Mouse (Mus musculus) liver, adult (tissue): ENCODE results near the gene Dop1b.

Experiments
- GATA4 ChIP-seq: IDR thresholded peaks from 2 replicates; pipeline ENCODE4 v1.6.1; 2014; ENCODE audit warnings: mild to moderate bottlenecking, low read length; ENCODE audit not compliant: insufficient replicate concordance

Dop1b gene

DNA sequence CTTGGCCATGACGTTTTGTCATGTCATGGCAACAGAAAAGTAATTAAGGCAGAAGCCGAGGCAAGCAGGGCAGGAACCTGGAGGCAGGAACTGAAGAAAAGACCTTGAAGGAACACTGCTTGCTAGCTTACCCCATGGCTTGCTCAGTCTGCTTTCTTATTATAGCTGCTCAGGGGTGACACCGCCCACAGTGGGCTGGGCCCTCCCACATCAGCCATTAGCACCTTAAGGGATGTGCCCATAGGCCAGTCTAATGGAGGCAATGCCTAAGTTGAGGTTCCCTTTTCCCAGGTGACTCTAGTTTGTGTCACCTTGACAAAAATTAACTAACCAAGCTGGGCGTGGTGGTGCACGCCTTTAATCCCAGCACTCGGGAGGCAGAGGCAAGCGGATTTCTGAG lies 4.6 kb upstream of the Dop1b start:
- no peak for TF ChIP-seq GATA4

DNA sequence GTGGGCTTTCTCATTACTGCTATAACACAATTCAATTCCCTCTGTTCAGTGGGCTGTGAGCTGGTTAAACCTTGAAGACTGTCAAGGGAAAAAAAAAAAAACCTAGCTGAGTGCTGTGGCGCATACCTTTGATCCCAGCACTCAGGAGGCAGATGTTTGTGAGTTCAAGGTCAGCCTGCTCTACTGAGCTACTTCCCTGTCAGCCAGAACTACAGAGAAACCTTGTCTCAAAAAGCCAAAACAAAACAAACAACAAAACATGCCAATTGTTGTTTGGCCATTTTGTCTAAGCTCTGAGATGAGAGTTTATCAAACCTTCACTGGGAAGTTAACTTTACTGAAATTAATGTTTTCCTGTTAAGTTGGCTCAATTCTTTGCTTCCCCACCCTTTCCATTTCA lies 2.5 kb upstream of the Dop1b start:
- no peak for TF ChIP-seq GATA4

DNA sequence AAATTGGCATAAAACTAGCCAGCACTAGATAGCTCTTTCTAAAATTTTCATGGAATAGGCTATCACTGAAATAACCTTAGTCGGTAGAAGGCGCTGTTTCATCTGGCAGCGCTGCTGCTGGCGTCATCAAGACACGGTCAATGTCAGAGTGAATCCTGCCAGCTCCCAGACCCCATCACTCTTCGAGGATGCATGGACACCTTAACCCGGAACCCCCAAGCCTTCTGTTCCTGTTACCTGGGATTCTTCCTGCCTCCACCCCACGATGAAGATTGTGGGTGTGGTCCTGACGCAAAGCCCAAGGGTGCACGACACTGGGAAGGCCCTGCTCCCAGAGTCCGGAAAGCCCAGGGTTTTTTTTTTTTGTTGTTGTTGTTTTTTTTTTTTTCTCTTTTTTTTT lies 780 bp upstream of the Dop1b start:
- TF ChIP-seq GATA4 = no peak; the same call in 1 of the 2 replicates

DNA sequence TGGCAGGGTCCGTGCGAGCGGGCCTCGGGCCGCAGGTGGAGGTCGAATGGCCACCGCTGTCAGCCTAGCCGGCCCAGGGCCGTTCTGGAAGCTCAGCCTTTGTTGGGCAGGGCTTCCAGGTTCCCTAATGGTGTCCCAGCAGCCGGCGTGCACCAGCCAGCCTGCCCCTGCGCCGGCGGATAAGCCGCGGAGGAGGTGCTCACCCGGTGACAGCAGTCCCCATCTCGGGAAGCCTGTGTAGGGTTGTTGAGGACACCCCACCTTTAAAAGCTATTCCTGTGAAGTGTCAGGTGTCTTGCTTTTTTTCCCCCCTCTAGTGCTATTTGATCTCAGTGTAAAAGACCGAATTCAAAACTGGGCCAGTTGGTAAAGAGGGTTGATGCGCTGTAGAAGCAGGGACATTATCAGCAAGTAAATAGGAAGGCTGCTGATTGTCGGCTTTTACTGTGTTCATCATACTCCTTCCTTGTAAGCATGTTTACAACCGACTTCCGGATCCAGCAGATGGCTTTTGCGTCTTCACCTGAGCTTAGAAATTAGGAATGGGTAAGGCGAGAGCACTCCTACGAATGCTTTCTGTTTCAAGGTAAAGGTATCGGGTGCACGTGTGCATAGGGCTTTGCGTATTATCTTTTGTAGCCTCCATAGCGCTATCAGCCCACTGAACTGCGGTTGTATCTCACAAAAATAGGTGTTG lies 633 bp downstream of the Dop1b start:
- 0 out of 2 replicates have a peak, but pooled peaks have one; percentile 1 for TF ChIP-seq GATA4

DNA sequence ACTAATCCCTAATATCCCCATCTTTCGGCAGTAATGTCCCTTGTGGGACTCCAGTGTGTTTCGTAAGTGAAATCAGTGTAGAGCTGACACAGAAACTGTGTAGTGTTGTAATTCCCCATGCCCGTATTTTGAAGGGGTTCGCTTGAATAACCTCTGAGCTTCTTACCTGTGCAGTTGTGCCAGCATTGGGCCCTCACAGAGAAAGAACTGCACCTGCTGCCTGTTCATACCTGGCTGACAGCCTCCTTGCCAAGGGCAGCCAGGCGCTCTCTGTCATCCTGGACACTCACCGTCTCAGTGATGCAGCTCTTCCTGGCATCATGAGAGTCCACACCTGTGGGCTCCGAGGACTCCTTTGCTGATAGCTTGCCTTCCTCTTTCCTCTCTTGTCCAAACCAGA lies 1.3 kb downstream of the Dop1b start:
- no peak for TF ChIP-seq GATA4

DNA sequence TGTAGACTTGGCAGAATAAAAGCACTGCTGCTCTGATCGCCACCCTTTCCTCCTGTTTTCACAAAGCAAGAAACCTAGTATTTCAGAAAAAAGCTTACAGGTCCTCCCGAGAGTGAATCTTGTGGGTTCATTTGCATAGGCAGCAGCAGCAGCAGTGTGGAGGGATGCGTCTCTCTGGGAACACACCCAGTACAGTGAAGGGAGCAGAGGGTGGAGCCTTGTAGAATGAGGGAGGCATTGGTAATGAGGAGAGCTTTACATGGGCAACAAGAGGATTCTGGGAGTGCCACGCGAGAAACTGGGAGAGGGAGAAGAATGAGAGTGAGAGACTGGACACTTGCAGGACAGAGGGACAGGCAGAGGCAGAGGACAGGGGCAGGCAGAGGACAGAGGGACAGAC lies 2.7 kb downstream of the Dop1b start:
- TF ChIP-seq GATA4 = no peak

DNA sequence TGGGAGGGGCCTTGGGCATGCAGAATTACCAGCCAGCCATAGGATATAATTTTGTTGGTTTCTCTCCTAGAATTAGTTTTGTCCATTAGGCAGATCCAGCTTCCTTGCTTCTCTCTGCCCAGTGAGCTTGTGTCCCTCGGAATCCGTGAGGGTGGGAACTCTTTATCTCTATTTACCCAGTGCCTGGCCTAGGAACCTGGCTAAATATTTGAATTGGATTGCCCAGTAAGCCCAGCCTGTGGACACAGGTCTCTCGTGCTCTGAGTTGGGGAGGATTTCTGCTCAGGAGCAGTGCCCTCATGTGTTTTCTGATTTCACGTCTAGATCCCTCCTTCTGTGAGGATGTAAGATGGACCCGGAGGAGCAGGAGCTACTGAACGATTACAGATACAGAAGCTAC lies 4.1 kb downstream of the Dop1b start:
- no peak; the same call in 1 of the 2 replicates for TF ChIP-seq GATA4

- TF ChIP-seq GATA4 = peak; percentile 66; the same call in 1 of the 2 replicates
Measured at GRCm38 (mm10) chr16:93717299-93717703, 5.6 kb downstream of the Dop1b start.

DNA sequence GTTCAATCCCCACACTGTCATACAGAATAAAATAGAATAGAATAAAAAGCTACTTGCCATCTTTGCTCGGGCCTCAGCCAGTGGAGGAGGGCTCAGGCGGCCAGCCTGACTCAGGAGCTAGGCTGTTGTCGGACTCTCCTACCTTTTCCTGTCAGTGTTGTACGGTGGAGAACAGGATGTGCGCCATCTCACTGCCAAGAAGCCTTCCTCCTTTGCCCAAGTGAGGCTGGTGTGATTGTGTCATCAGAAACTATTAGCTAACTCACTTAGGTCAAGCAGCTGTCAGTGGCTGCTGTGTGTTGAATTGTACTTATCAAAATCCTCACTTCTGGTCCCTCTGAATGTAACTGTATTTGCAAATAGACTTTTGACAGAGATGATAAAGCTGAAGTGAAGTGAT lies 10.1 kb downstream of the Dop1b start:
- no peak for TF ChIP-seq GATA4

DNA sequence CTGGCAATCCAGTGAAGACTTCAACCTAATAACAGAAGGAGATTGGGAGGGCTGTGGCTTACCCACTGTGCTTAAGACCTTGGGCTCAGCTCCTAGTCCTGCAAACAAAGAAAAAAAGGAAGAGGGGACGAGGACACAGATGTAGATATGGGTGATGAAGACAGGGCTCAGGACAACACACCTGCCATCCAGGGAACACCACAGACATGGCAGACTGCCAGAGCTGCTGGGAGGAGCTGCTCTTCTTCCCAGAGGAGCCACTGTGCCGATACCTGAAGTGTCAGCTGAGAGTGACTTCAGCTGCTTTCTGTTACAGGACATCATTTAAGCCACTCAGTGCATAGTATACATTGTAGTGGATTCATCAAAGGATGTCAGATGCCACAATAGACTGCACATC lies 10.8 kb downstream of the Dop1b start:
- TF ChIP-seq GATA4 = no peak

DNA sequence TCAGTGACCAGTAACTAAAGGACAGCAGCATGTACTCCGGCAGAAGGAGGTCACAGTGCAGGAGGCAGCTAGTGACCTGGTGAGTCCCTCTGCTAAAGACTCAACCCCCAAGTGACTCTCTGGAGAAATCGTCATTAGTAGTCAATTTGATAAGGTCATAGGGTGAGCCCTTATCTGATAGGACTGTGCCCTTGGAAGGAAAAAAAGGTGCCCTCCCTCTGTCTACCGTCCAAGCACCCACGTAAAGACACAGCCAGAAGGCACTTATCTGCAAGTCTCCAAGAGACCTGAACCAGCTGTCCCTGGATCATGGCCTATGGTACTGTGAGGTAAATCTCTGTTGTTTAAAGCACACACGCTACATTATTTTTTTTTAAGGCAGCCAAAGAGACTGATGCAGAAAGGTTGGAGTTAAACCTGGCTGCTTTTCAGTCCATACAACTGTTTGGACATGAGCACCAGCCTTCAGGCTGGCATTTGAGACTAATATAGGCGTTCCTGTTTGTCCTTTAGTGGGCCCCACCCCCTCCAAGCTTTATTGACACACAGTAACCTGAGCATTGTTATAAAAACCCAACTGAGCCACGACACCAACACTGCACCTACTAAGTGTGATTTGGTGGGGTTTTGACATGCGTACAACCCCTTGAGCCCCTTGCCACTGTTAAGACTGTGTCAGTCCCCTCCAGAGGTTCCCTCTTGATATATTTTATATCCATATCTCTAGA lies 13.9 kb downstream of the Dop1b start:
- TF ChIP-seq GATA4 = peak; percentile 100

DNA sequence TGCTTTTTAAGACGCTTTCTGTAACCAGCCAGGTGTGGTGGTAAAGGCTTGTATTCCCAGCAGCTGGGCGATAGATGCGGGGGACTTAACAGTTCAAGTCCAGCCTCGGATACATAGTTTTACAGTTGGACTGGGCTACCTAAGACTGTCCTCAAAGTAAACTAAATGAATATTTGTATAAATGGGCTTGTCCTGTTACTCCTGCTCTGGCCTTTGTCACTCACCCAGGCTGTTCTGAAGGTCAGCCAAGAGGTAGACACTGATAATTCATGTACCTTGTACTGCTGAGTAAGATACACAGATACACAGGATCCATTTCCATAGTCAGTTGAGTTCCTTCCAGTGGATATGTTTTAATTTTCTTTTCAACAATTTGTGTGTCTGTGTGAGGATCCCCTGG lies 14.5 kb downstream of the Dop1b start:
- peak; percentile 89 for TF ChIP-seq GATA4

DNA sequence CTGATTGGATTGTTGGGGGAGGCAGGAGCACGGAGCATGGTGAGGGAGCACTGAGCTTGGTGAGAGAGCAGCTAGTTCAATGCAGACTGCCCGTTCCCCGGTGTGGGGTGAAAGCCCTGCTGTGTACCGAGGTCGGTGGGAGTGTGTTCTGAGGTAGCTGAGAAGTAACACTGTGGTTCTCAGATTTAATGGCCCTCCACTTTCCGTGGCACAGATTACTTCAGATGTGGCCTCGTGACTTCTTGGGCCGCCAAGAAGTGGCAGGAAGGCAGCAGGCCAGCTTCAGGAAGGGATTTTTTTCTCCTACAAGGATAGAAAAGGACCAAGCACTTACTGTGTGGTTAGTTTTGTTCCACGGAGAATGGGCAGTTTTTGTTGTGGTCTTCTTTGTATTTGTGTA lies 17.0 kb downstream of the Dop1b start:
- TF ChIP-seq GATA4 = no peak

GRCm38 (mm10) chr16:93729801-93730721 lies 18.4 kb downstream of the Dop1b start:
- TF ChIP-seq GATA4 = no peak

DNA sequence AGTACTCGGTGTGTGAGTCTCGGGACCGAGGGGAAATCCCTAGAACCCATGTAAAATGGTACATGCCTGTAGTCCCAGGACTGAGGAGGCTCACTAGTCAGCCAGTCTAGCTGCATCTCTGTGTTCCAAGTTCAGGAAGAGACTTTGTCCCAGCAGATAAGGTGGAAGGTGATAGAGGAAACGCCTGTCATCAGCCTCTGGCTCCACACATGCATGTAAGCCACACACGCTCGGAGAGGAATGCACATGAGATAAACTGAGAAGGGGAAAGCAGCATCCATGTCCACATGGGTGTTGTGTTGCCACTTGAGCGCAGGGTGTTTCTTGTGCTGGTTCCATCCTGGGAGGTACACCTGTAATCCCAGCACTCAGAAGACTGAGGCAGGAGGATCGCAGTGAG lies 19.6 kb downstream of the Dop1b start:
- TF ChIP-seq GATA4 = peak; percentile 55; the same call in 1 of the 2 replicates

- no peak for TF ChIP-seq GATA4
Measured at GRCm38 (mm10) chr16:93732875-93733569, 21.3 kb downstream of the Dop1b start.

- peak; percentile 86; the same call in 1 of the 2 replicates for TF ChIP-seq GATA4
Measured at GRCm38 (mm10) chr16:93739251-93739650, 27.5 kb downstream of the Dop1b start.
